Mouse (Mus musculus): ENCODE measurements around the gene Rgs12. TPM values are rescaled to one million over a fixed set of nuclear protein-coding genes. Genes with fewer than 3 reads are reported as not detected.
A peak's percentile ranks its signal among the peaks of the same experiment; 100 is the strongest.

The Rgs12 gene
- polyA plus RNA-seq, 1 experiment from 2014 or later = 28.1 TPM

DNA sequence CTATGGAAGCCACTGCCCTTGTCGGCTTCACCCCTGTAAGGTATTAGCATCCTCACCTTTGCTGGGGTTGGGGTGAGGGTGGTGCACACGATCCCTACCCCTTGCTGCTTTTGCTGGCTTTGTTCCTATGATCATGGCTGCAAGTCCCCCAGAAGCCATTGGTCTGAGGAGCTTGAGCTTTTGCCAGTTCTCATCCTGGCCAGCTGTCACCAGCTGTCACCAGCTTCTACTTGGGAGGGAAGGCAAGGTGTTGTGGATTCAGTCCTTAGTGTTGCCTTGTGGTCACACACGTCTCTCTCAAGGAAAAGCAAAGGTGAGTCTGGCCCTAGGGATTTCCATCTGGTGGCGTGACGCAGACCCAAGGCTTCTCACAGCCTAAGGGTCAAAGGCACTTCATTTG is 39.4 kb downstream of the Rgs12 start:
- H3K4me1 ChIP-seq = peaks cover 16% of the 10 kb centered on the region
- no peak overlapping the region for H3K9ac ChIP-seq
- H3K27me3 ChIP-seq (replicated peaks) = no peaks in the 10 kb centered on the region
- H3K36me3 ChIP-seq = peaks cover 7% of the 10 kb centered on the region; the same call in 1 of the 2 replicates
- 78% methylated on average over 5 of the region's 5 CpGs for WGBS
- H3K27ac ChIP-seq = 0 out of 2 replicates have a peak overlapping the region, but pooled peaks have one; percentile 21
- H3K4me3 ChIP-seq (replicated peaks) = no peak overlapping the region
- no peak for ATAC-seq (ENCODE audit: insufficient read depth, low FRiP score, low read depth)
- H3K4me2 ChIP-seq = no peak overlapping the region
- no peaks in the 10 kb centered on the region for H3K9me3 ChIP-seq

- H3K9me3 ChIP-seq = no peaks in the 10 kb centered on the region
- 57% methylated on average over 12 of the region's 12 CpGs for WGBS
- 0 out of 2 replicates have a peak, but pooled peaks cover 3% of the 10 kb centered on the region for H3K36me3 ChIP-seq
- no peak overlapping the region for H3K4me2 ChIP-seq
- peaks cover 16% of the 10 kb centered on the region for H3K4me1 ChIP-seq
- no peaks in the 10 kb centered on the region for H3K27me3 ChIP-seq (replicated peaks)
- no peak for ATAC-seq (ENCODE audit: insufficient read depth, low FRiP score, low read depth)
- no peak overlapping the region for H3K9ac ChIP-seq
- no peak overlapping the region for H3K4me3 ChIP-seq (replicated peaks)
- 0 out of 2 replicates have a peak overlapping the region, but pooled peaks have one; percentile 21 for H3K27ac ChIP-seq
Measured at GRCm38 (mm10) chr5:34989321-34989772, 40.1 kb downstream of the Rgs12 start.

- H3K9ac ChIP-seq = no peak overlapping the region
- no peaks in the 10 kb centered on the region for H3K4me1 ChIP-seq
- no peak overlapping the region for H3K4me2 ChIP-seq
- no peaks in the 10 kb centered on the region for H3K36me3 ChIP-seq
- H3K27ac ChIP-seq = peak overlapping the region; percentile 65
- WGBS = 38% methylated on average over 3 of the region's 3 CpGs
- H3K27me3 ChIP-seq (replicated peaks) = no peaks in the 10 kb centered on the region
- no peaks in the 10 kb centered on the region for H3K9me3 ChIP-seq
- peak; percentile 51 for ATAC-seq (ENCODE audit: insufficient read depth, low FRiP score, low read depth)
- H3K4me3 ChIP-seq (replicated peaks) = no peak overlapping the region
Measured at GRCm38 (mm10) chr5:34998754-34999153, 49.5 kb downstream of the Rgs12 start.

GRCm38 (mm10) chr5:34999281-34999680 is 50.0 kb downstream of the Rgs12 start:
- no peaks in the 10 kb centered on the region for H3K4me1 ChIP-seq
- H3K27ac ChIP-seq = peak overlapping the region; percentile 65
- H3K27me3 ChIP-seq (replicated peaks) = no peaks in the 10 kb centered on the region
- no peak for ATAC-seq (ENCODE audit: insufficient read depth, low FRiP score, low read depth)
- H3K9ac ChIP-seq = no peak overlapping the region
- H3K4me3 ChIP-seq (replicated peaks) = no peak overlapping the region
- H3K9me3 ChIP-seq = no peaks in the 10 kb centered on the region
- no peaks in the 10 kb centered on the region for H3K36me3 ChIP-seq
- WGBS = 70% methylated on average over 6 of the region's 6 CpGs
- no peak overlapping the region for H3K4me2 ChIP-seq

DNA sequence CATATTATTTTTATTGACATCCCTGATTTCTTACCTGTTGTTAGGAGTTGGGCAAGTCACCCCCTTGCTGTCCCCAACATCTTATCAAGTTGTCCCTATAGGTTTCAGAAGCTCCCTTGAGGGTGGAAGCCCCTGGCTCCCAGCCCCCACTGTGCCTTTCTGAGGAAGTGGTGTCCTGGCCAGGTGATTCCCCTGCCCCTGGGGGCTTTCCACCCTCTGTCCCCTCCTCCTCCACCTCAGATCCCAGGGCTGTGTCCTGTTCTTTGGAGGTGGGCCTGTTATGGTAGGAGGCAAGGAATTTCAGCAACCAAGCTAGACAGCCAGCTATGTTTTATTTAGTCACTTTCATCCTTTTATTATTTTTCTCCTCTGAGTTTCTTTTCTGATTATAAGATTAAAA is 51.1 kb downstream of the Rgs12 start:
- no peak overlapping the region for H3K9ac ChIP-seq
- no peak overlapping the region for H3K4me2 ChIP-seq
- H3K27ac ChIP-seq = peak overlapping the region; percentile 65; the same call in 1 of the 2 replicates
- ATAC-seq (ENCODE audit: insufficient read depth, low FRiP score, low read depth) = no peak
- H3K9me3 ChIP-seq = no peaks in the 10 kb centered on the region
- no peaks in the 10 kb centered on the region for H3K27me3 ChIP-seq (replicated peaks)
- H3K36me3 ChIP-seq = no peaks in the 10 kb centered on the region
- H3K4me3 ChIP-seq (replicated peaks) = no peak overlapping the region
- no peaks in the 10 kb centered on the region for H3K4me1 ChIP-seq

DNA sequence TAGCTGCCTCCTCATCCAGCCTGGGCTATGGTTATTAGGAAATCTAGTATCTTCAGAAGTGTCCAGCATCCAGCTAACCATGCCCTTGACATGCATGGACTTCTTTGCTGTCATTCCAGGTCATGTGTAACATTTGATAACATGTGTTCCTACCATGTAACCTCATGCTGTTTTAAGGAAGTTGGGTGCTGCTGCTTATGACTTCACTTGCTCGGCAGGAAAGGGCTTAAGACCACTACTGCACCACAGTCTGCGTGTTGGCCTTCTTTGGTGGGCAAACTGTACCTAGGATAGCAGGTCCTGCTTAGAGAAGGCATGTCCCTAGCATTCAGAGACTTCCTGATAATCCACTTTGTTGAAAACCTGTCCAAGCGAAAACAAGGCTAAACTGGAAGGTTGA is 51.9 kb downstream of the Rgs12 start:
- WGBS = 68% methylated on average over 3 of the region's 3 CpGs
- no peak overlapping the region for H3K4me3 ChIP-seq (replicated peaks)
- H3K27me3 ChIP-seq (replicated peaks) = no peaks in the 10 kb centered on the region
- H3K4me2 ChIP-seq = no peak overlapping the region
- no peak for ATAC-seq (ENCODE audit: insufficient read depth, low FRiP score, low read depth)
- no peak overlapping the region for H3K9ac ChIP-seq
- H3K36me3 ChIP-seq = no peaks in the 10 kb centered on the region
- no peaks in the 10 kb centered on the region for H3K4me1 ChIP-seq
- no peak overlapping the region for H3K27ac ChIP-seq
- no peaks in the 10 kb centered on the region for H3K9me3 ChIP-seq

- Histone ChIP-seq H3K4me2 (no peak overlapping the region), H3K9ac (no peak overlapping the region), H3K27ac (no peak overlapping the region), H3K4me3 (replicated peaks) (no peak overlapping the region), H3K27me3 (replicated peaks) (no peaks in the 10 kb centered on the region), H3K4me1 (no peaks in the 10 kb centered on the region), H3K36me3 (no peaks in the 10 kb centered on the region), H3K9me3 (no peaks in the 10 kb centered on the region)
- WGBS = 77% methylated on average over 7 of the region's 7 CpGs
- no peak for ATAC-seq (ENCODE audit: insufficient read depth, low FRiP score, low read depth)
Measured at GRCm38 (mm10) chr5:35003611-35004162, 54.4 kb downstream of the Rgs12 start.

- Histone ChIP-seq H3K9ac (no peak overlapping the region), H3K4me1 (no peaks in the 10 kb centered on the region), H3K9me3 (no peaks in the 10 kb centered on the region), H3K36me3 (no peaks in the 10 kb centered on the region), H3K27me3 (replicated peaks) (no peaks in the 10 kb centered on the region), H3K27ac (no peak overlapping the region), H3K4me3 (replicated peaks) (no peak overlapping the region), H3K4me2 (no peak overlapping the region)
- 89% methylated on average over 2 of the region's 2 CpGs for WGBS
- no peak for ATAC-seq (ENCODE audit: insufficient read depth, low FRiP score, low read depth)
Measured at GRCm38 (mm10) chr5:35004769-35005168, 55.5 kb downstream of the Rgs12 start.

DNA sequence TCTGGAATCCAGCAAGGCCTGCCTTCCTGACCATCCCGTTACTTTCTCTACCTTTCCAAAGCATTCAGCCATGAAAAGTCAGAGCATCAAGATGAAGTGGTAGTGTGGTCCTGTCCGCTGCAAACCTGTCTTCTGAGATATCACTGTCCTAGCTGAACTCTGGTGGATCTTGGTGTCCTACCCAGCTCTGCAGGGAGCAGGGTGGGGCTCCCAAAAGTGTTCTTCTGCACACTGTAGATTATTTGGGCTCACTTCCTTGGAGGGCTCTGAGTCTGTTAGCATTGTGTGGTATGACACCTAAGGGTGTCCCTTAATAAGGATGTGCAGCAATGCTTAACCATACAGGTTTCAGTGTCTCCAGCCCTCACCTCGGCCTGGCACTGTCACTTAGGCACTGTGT is 56.4 kb downstream of the Rgs12 start:
- H3K4me3 ChIP-seq (replicated peaks) = no peak overlapping the region
- no peak for ATAC-seq (ENCODE audit: insufficient read depth, low FRiP score, low read depth)
- no peak overlapping the region for H3K4me2 ChIP-seq
- H3K27me3 ChIP-seq (replicated peaks) = no peaks in the 10 kb centered on the region
- no peak overlapping the region for H3K9ac ChIP-seq
- H3K27ac ChIP-seq = no peak overlapping the region
- WGBS = 93% methylated on average over 3 of the region's 3 CpGs
- H3K4me1 ChIP-seq = no peaks in the 10 kb centered on the region
- no peaks in the 10 kb centered on the region for H3K36me3 ChIP-seq
- H3K9me3 ChIP-seq = no peaks in the 10 kb centered on the region

DNA sequence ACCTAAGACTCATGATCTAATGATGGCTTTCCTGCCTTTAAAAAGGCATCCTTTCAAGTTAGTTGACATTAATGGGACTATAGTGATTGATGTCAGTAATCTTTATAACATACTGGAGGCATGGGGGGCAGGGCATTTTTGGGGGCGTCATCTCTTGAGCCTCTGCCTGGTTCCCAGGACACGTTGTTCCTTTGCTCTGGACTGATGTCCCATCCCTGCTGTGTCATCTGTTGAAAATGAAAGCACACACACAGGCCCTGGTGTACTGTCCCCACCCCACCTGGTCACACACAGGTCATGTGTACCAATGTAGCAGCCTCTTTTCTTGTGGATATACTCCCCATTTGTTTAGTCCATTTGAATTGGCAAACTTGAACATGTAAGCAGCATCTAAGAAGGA is 57.4 kb downstream of the Rgs12 start:
- H3K4me3 ChIP-seq (replicated peaks) = no peak overlapping the region
- ATAC-seq (ENCODE audit: insufficient read depth, low FRiP score, low read depth) = no peak

GRCm38 (mm10) chr5:35009163-35009562 is 59.9 kb downstream of the Rgs12 start:
- no peaks in the 10 kb centered on the region for H3K36me3 ChIP-seq
- H3K4me2 ChIP-seq = no peak overlapping the region
- no peaks in the 10 kb centered on the region for H3K9me3 ChIP-seq
- H3K4me3 ChIP-seq (replicated peaks) = no peak overlapping the region
- no peak overlapping the region for H3K27ac ChIP-seq
- no peak overlapping the region for H3K9ac ChIP-seq
- no peaks in the 10 kb centered on the region for H3K27me3 ChIP-seq (replicated peaks)
- ATAC-seq (ENCODE audit: insufficient read depth, low FRiP score, low read depth) = no peak
- 88% methylated on average over 4 of the region's 4 CpGs for WGBS
- H3K4me1 ChIP-seq = no peaks in the 10 kb centered on the region

More for the DNA sequence above, 57.4 kb downstream of the Rgs12 start:
- H3K36me3 ChIP-seq = no peaks in the 10 kb centered on the region
- no peak overlapping the region for H3K4me2 ChIP-seq
- no peaks in the 10 kb centered on the region for H3K4me1 ChIP-seq
- no peak overlapping the region for H3K9ac ChIP-seq
- no peaks in the 10 kb centered on the region for H3K9me3 ChIP-seq
- no peak overlapping the region for H3K27ac ChIP-seq
- WGBS = 55% methylated on average over 2 of the region's 2 CpGs
- H3K27me3 ChIP-seq (replicated peaks) = no peaks in the 10 kb centered on the region

DNA sequence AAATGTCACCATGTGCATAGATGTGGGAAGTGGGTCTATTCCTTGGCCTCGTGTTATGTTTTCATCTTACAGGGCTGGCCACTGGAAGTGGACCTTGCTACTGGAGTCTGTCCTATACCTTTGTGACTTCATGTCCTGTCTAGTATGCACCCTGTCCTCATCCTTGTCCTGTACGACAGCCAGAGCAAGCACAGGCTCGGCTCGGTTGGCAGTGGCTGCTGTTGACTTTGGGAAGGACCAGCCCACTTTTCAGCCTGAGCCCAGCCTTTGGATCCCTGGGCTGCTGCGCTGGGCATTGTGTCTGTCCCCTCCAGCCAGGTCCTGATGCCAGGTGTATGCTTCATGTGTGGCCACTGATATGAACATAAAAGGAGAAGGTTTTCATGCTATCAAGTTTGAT is 61.4 kb downstream of the Rgs12 start:
- Histone ChIP-seq H3K36me3 (no peaks in the 10 kb centered on the region), H3K9me3 (no peaks in the 10 kb centered on the region), H3K9ac (no peak overlapping the region), H3K27ac (no peak overlapping the region), H3K27me3 (replicated peaks) (no peaks in the 10 kb centered on the region), H3K4me2 (no peak overlapping the region), H3K4me3 (replicated peaks) (no peak overlapping the region), H3K4me1 (no peaks in the 10 kb centered on the region)
- ATAC-seq (ENCODE audit: insufficient read depth, low FRiP score, low read depth) = 0 out of 2 replicates have a peak, but pooled peaks have one; percentile 19
- WGBS = 75% methylated on average over 5 of the region's 5 CpGs
